Mouse (Mus musculus) R1 (cell line): Measurements from ENCODE around the gene Calr3.

Experiments used
- DNase-seq: peaks from one replicate; pipeline ENCODE4 v3.0.0-alpha.2; 2018; ENCODE audit warnings: low read depth, low spot score

Calr3 gene

DNA sequence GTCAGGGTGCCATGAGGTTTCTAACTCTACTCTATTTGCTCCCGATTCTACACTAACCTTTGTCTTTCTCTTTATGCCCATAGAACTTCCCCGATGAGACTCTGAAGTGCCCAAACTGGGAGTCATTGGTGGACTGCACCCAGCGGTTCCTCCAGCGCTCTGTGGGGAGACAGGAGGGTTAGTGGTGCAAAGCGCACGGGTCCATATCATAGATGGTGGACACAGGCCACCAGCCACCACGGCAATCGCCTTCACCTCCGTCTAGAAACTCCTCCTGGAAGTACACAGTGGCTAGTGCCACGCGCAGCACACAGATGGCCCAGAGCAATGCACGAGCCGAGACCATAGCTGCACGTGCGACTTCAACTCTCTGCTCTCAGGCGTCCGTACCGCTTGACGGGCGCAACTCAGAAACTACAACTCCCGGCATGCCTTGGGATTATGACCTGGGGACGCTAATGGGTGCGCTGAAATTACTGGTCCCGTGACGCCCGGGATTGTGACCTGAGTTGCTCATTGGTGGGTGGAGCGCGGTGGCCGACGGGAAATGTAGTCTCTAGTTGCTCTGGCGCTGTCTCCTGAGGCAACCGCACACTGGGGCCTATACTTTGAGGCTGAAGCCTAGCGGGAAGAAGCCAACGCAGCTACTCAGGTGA lies at the start of gene Calr3, which contains the start of gene 1700030K09Rik:
Calr3 (minus strand) TSS at position 533 of the 656 bp plus-strand sequence.
1700030K09Rik (plus strand) TSS at position 543 of the 656 bp plus-strand sequence.
- DNase-seq: peak; percentile 99

GRCm38 (mm10) chr8:72493381-72493780 lies 49.7 kb upstream of the Calr3 start:
- DNase-seq: no peak

DNA sequence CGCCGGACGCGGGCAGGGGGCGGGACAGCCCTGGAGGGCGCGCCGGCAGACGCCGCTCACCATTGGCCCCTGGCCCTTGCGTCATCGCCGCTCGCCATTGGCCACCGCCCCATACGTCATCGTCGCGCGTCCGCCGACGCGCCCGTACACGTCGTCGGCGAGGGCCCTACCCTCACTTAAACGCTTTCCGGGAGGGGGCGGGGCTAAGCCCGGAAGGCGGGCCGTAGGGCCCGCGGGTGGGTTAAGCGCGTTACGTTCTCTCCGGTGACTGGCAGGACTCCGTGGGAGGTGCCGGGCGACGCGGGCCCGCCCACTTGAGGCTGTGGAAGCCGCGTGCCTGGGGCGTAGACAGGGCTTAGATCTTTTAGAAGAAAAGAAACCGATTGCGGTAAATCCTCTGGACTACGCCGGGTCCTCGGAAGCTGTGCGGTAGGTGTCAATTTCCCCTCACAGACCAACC lies 49.0 kb upstream of the Calr3 start:
- DNase-seq: peak; percentile 98

- DNase-seq: peak; percentile 57
Observed at GRCm38 (mm10) chr8:72491680-72492621, 48.3 kb upstream of the Calr3 start, which contains the start of gene Slc35e1. Slc35e1 (minus strand) TSS chr8:72492614.

DNA sequence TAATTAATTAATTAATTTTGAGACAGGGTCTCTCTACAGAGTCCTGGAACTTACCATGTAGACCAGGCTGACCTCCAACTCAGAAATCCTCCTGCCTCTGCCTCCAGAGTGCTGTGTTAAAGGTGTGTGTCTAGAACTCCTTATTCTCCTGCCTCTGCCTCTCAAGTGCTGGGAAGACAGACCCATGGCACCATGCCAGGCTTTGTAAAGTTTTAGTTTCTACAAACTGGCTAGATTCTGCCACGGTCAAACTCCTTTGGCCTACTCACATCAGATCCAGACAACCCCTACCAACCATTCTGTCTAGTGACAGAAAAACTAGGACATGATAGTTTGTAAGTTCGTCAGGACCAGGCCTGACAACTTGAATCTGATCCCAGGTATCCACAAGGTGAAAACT lies 47.3 kb upstream of the Calr3 start:
- no peak for DNase-seq

- no peak for DNase-seq
Observed at GRCm38 (mm10) chr8:72487014-72487413, 43.3 kb upstream of the Calr3 start.

DNA sequence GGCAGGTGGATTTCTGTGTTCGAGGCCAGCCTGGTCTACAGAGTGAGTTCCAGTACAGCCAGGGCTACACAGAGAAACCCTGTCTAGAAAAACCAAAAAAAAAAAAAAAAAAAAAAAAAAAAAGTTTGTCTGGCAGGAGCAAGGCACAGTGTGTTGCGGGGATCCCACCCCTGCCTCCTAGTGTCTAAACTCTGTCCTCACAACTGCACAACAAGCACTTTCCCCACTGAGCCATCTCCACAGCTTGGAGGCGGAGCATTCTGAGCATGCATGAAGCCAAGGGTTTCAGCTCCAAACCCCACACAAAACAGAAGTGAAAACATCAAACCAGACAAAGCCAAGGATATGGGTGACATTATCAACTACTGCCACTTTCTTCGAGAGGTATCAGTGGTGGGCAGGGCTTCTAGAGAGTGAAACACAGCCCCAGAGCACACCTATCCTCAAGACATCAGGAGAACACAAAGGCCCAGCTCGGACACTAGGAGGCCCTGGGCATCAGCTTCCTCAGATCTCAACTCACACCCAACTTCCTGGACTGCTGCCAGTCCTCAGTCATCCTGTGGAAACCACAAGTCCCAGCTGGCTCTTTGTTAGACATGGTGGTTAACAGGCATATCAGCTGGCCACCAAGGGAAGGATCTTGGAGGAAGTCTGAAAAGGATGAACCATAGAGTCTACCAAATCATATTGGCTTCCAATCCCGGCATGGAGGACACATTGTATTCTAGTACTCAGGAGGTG lies 42.0 kb upstream of the Calr3 start:
- peak; percentile 58 for DNase-seq

DNA sequence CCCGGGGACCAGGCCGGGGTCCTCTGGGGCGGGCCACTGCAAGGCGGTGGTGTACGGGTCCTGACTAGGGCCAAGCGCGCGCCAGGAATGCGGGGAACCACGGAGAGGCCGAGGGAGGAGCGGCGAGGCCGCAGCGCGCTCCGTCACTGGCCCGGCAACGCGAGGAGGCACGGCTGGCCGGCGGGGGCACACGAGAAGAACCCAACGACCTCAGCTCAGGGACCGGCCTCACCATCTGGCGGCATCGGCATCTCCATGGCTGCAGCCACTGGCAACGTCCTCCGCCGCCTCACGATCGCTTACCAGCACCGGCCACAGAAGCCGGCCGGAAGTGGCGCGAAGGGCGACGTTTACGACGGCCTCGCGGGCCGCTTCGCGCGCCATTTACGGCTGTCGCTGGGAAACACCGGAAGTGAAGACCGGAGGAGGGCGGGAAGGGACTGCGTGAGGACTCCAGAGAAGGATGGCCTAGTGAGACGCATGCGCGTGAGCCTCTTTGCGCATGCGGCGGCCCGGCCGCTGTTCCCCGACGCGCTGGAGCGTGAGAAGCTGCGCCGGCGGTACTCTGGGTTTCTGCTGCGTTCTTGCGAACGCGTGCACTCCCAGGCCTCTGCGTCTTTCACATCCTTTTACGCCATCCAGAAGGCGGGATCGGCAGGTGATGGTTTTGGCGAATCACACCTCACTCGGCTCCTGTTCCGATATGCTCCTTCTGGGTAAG lies 31.3 kb upstream of the Calr3 start, which contains the start of gene Cherp:
Cherp (minus strand) TSS at position 401 of the 721 bp plus-strand sequence.
- DNase-seq: peak; percentile 99

GRCm38 (mm10) chr8:72470684-72471083 lies 27.0 kb upstream of the Calr3 start:
- no peak for DNase-seq

- no peak for DNase-seq
Observed at GRCm38 (mm10) chr8:72469984-72470383, 26.3 kb upstream of the Calr3 start.

DNA sequence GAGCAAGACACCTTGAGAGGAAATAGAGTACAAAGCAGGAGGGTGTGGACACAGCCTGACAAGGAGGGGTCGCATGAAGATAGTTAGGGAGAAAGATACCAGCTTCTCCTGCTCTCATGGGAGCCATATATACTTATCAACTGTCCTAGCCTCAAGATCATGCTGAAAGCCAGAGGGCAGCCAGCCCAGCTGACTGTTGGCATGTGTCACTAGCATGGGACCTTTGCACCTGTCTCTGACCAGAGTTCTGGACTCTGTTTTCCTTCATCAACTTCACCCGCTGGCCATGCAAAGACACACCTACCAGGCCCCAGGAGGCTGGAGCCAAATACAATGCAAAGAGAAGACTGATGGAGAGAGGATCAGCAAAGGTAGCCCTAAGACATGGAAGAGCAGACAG lies 25.6 kb upstream of the Calr3 start:
- DNase-seq: no peak

DNA sequence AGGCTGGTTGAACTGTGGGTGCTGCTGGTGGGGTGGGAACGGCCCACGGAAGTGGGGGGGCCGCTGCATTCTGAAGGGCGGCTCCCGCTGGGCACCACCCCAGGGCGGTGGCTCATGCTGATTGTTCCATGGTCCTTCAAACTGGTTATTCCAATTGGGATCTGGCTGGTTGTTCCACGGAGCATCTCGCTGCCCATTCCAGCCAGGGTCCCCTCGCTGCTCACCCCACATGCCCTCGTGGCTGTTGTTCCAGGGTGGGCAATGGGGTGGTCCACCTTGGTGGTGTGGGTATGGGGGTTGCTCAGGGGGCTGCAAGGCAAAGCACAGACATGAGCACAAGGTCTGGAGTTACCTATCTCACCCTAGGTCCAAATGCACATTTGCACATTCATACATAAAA lies 20.5 kb upstream of the Calr3 start:
- no peak for DNase-seq

DNA sequence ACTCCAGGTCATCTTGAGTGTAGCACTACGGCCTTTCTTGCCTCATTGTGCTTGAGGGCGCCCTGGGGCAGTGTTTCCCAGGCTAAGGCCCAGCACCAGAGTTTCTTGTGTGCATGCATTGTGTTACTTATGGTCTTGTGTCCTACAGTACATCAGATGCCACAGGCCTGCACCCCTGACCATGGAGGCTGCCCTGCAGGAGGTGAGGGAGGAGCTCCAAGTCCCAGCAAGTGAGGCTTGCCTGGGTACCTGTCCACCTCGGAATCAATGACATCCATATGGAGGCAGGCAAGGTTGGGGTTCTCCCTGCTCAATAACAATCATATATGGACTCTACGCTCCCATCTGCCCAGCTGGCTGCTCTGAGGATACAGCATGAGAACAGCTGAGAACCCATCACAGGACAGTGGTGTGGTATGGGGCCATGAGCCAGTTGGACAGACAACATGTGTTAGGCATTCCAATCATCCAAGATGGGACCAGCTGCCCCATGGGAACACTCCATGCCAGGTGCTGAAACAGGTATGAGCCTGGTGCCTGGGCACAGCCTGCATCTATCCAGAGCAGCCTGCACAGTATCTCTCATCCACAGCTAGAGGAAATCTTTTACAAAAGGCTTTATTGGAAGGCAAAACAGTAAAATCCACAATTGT lies 16.3 kb upstream of the Calr3 start:
- no peak for DNase-seq

- DNase-seq: no peak
Observed at GRCm38 (mm10) chr8:72458457-72458856, 14.8 kb upstream of the Calr3 start.

GRCm38 (mm10) chr8:72457806-72458205 lies 14.1 kb upstream of the Calr3 start:
- no peak for DNase-seq

DNA sequence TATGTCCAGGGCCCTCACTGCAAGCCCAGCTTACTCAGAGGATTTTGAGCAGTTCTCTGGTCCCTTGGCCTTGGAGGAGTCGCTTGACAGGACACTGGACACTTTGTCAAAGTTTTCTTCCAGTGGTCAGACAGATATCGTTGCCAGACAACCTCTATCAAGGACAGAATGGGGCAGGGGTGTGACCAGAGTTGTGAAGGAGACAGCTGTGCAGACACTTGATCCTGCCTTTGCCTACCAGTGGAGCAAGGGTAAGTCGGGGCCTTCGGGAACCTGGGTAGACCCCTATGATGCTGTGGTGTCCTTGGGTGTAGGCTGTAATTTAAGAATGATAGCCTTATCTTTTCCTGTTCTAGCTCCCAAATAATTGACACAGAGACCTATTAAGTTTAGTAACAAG lies 11.6 kb upstream of the Calr3 start:
- no peak for DNase-seq

GRCm38 (mm10) chr8:72453904-72454303 lies 10.2 kb upstream of the Calr3 start:
- DNase-seq: peak; percentile 77

DNA sequence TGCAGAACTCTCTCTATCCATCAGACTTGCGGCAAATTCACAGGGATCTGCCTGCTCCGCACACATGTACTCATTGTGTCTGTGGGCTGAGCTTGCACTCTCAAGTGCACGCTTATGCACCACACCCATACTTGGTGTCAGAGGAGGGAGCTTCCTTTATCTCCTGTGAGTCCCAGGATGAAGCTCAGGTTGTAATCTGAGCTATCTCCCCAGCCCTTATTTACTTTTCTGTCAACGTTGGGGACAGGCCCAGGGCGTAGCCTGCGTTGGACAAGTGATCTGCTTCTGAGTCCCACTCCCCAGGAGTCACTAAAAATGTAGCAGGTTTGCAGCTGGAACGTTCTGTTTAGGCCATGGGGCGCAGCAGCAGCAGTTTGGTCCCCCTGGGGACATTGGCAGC lies 7.8 kb upstream of the Calr3 start:
- no peak for DNase-seq

DNA sequence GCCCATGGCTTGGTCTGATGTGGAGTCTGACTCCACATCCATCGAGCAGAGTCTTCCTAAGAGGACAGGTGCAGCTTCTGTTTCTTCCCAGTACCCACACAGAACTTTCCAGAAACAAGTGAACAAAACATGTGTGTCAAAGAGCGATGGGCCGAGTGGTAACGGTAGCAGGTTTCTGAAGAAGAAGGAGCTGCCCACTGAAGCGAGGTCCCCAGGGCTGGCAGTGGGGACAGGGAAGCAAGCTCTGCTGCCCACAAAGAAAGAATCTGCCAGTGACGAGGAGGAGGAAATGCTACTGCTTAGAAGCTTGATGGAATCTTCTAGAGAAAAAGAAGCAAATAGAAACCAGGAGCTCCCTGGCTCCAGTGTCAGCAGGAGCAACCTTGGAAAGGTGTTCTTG lies 1.4 kb upstream of the Calr3 start:
- no peak for DNase-seq

GRCm38 (mm10) chr8:72443994-72444350 lies 302 bp upstream of the Calr3 start:
- no peak for DNase-seq
